Mouse (Mus musculus) CD8-positive naive resting alpha-beta T cell, adult 57 days (primary cell): Measurements from ENCODE around the gene Kctd21. TPM values are rescaled to one million over a fixed set of nuclear protein-coding genes. Genes with fewer than 3 reads are reported as not detected.

Experiments used
- total RNA-seq: library from RNA; stranded (reverse); gene quantifications from one replicate; pipeline ENCODE4 v1.2.4, GENCODE M21; 2023

The Kctd21 gene
- total RNA-seq = 0.61 TPM

DNA sequence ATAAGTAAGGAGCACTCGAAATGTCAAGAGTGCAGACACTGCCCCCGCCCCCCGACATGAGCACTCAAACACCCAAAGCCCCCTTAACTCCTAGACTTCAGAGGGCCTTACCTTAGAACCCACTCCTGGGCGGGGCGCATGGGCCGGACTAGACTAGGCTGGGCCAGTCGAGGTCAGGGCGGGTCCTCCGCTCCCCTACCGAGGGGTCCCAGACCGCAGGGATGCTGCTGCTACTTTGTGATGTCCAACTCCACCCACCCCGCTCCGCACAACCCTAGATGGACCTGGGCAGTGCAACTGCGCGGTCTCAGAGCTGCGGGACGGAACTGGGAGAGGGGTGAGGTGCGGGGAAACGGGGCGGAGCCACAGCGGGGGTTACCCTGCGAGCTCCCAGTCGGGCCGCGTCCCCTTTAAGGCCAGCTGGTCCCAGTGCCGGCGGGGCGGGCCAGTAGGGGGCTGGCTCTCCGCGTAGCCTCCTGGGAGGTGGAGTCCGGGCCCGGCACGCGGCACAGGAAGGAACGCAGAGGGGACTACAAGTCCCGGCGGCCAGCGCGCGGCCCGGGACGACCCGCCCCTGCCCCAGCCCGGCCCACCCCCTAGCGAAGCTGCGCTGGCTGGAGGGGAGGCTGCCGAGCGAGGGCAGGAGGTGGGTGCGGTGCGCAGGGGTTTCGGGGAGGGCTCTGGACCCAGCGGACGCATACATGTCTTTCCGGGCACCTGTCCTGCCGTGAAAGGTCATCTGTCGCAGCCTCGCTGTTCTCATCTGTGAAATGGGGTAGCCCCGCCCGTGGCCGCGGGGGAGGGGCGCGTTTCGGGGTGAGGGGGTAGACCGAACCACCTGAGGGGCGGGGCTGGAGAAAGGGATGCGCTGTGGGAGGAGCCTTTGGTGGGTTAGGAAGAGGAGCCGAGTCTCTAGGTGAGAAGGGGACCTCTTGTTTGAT lies at the start of gene Kctd21, which contains the start of gene Usp35:
Gene Kctd21, plus strand, starts transcription at position 602 of the 941 bp plus-strand sequence.
Gene Usp35, minus strand, starts transcription at position 295 of the 941 bp plus-strand sequence.

Other genes with a start within 250 kb of the Kctd21 start
- gene Usp35, start 307 bp upstream of the Kctd21 start, total RNA-seq = 5.4 TPM
- 10.7 TPM for gene Alg8, start 39.3 kb downstream of the Kctd21 start, total RNA-seq
- 51.0 TPM for gene Ndufc2, start 67.7 kb downstream of the Kctd21 start, total RNA-seq
- gene Thrsp, start 85.4 kb downstream of the Kctd21 start, total RNA-seq = not detected
- 0.21 TPM for gene Kctd14, start 119.0 kb downstream of the Kctd21 start, total RNA-seq
- gene Ints4, start 148.6 kb downstream of the Kctd21 start, total RNA-seq = 43.1 TPM
- 15.1 TPM for gene Aamdc, start 247.2 kb downstream of the Kctd21 start, total RNA-seq
- gene Rsf1, start 247.6 kb downstream of the Kctd21 start, total RNA-seq = 70.0 TPM